Mouse (Mus musculus) lung, adult 18-20 months (tissue): ENCODE measurements around the gene Tubgcp2.

Source experiments
- DNase-seq, 2 experiments: peaks; one replicate each; pipeline ENCODE4 v3.0.0; 2022; ENCODE audit warnings: mixed read lengths in 2 of 2

Tubgcp2 gene

GRCm38 (mm10) chr7:139979011-139979719 lies 57.3 kb downstream of the Tubgcp2 start:
- peak in 1 of 2 experiments; percentile 34 for DNase-seq

DNA sequence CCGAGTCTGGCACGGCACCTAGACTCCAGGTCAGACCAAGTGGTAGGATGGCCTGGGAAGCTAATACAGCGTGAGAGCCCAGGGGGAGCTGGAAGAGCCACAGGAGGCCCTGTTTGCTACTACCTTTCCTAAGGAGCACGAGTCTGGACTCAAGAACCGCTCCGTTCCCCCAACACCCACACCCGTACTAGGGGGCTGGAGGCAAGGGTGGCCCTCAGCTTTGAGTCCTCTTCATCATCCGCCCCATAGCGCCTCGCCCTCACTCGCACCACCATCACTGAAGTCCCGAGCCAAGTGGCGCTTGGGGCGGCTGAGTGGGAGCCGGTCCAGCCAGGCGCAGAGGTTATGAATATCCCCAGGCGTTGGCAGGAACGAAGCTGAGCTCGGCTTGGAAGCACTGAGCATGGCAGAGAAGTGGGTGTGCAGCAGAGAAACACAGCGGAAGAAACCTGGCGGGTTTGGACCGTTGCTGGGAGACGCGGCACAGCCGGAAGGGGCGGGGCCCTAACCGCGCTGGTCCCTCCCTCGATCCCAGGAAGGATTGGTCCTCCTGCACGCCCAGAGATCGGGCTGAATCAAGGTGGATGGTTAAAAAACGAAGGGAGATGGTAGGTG lies 58.1 kb downstream of the Tubgcp2 start, which contains the start of gene 6430531B16Rik:
Gene 6430531B16Rik, minus strand, starts transcription at position 478 of the 615 bp plus-strand sequence.
- peak; percentile 84 for DNase-seq

DNA sequence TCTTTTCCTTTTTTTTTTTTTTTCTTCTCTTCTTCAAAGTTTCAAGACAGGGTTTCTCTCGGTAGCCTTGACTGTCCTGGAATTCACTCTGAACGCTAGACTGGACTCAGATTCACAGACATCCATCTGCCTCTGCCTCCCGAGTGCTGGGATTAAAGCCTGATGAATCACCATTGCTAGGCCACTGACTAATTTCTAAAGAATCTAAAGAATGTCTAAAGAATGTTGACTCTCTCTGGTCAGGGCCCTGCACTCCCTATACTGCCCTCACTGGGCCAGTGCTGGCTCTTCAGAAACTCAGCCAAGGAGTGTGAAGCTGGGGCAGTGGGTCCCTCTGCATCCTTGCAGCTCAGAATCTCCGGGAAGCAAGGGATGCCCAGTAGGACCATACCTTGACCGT lies 61.0 kb downstream of the Tubgcp2 start:
- no peak for DNase-seq

GRCm38 (mm10) chr7:139974307-139974706 lies 62.2 kb downstream of the Tubgcp2 start:
- DNase-seq = peak in 1 of 2 experiments; percentile 24

GRCm38 (mm10) chr7:139972923-139973331 lies 63.5 kb downstream of the Tubgcp2 start:
- DNase-seq = no peak

DNA sequence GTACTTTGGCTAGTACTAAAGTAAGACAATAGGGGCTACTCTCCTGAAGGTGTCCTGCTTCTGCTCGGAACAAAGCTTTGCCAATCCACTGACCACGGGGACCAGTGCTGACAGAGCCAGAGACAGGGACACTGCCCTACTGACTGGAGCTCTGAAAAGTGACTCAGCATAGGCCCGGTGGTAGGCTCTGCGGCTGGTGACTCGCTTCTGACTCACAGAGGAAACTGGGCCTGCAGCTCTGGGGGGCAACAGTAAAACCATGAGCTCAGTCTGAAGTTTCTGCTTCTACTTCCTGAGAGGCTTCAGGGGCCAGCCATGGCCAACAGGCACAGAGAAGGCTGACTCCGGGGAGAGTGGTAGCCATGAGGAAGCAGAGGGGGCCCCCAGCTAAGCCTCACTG lies 65.0 kb downstream of the Tubgcp2 start:
- DNase-seq = no peak

DNA sequence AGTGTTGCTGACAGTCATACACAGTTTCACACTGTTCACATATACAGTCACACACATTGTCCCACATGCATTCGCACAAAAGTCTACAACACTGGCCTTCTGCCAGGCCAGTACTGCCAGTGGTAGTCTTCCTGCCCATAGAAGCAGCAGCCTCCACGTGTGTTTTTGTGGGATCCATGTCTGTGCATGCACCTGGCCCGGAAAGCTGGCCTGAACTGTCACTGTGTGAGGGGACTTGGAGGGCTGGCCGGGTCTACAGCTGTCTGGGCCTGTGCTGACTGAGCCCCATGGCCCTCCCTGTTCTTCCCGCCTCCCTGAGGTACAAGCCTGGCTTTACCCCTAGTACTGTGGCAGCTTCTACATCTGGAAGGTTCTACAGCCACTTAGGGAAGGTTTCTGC lies 65.5 kb downstream of the Tubgcp2 start:
- DNase-seq = no peak

DNA sequence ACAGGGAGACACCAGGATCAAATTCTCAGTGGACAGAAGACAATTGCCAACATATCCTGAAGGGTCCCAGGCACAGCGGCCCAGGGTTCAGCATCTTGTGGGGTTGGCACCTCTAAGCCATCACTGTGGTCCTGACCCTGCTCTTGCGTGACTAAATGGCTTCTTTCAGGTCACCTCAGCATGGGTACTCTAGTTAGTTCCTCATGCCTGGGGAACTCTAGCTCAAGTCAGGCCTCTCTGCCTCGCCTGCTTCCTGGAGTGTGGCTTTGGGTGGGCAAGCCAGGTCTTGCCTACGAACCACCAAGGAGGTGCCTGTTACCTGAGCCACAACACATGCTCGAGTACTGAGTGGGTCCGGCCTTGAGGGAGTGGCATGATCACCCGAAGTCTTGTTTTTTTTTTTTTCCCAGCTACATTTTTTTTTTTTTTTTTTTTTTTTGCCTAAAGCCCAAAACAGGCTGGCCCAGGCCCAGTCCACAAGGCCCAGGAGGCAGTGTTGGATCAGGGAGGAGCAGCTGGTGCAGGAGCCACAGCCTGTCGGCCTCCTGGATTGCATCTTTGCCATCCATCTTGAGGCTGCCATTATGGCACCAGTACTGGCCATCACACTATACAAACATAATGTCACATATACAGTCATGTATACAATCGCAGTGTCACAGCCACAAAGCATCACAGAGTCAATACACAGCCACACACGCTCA lies 66.1 kb downstream of the Tubgcp2 start:
- DNase-seq = peak in 1 of 2 experiments; percentile 44

DNA sequence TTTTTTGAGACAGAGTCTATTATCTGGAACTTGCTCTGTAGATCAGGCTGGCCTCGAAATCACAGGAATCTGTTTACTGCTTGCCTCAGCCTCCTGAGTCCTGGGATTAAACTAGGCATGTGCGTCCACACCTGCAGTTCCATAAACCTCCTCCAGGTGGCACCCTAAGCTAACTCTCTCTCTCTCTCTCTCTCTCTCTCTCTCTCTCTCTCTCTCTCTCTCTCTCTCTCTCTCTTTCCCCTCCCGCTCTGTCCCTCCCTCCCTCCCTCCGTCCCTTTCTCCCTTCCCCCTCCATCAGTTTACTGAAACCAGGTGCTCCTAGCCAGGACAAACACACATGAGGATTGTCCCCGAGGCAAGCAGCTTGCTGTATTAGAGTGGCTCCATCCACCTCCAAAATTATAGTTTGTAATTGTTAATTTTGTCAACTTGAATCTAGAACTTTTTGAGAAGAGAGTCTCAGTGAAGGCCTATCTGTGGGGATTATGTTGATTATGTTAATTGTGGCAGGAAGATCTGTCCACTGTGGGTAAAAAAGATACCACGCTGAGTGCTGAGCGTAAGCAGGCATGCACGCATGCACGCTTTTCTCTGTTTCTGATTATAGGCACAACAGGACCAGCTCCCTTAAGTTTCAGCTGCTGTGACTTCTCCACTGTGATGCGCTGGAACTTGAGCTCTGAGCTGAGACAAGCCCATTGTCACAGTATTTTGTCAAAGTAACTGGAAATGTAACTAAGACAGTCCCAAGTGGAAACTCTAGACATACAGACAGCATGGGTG lies 66.9 kb downstream of the Tubgcp2 start:
- peak; percentile 73 for DNase-seq

- no peak for DNase-seq
Measured at GRCm38 (mm10) chr7:139968428-139968827, 68.0 kb downstream of the Tubgcp2 start.

GRCm38 (mm10) chr7:139967175-139967574 lies 69.3 kb downstream of the Tubgcp2 start:
- no peak for DNase-seq

- DNase-seq = no peak
Measured at GRCm38 (mm10) chr7:139963814-139964213, 72.7 kb downstream of the Tubgcp2 start.

DNA sequence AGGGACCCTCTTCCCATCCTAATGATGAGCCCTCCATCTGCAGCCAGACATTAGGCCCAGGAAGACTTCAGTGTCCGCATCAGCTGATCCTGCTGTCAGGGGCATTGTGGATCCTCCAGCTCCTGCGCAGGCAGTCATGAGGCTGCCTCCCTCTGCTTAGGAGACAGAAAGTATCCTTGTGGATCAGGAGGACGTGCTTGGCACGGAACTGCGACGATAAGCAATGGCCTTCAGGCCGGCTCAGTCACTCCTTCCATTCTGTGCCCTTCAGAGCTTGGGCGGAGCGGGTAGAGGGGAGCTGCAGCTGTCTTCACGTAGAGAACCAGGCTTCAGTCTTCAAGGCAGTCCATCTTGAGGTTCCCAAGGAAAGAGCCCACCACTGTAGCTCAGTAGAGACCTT lies 75.3 kb downstream of the Tubgcp2 start:
- no peak for DNase-seq

DNA sequence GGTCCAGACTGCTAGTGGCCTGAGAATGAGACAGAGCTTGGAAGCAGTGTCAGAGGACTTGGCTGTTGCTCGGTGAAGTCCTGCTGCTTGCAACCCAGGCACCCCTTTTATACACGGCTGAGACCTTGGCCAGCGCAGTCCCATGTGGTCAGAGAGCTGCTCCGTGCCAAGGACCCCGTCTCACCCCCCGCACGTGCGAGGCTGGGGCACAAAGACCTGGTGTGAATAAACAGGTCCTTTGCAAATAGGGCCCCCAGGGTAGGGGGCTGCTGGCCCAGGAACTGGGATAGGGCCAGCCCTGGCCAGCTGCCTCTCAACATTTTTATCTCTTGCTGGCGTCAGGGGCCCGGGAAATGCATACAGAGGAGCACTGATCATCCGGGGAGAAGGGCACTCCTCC lies 78.5 kb downstream of the Tubgcp2 start:
- no peak for DNase-seq

DNA sequence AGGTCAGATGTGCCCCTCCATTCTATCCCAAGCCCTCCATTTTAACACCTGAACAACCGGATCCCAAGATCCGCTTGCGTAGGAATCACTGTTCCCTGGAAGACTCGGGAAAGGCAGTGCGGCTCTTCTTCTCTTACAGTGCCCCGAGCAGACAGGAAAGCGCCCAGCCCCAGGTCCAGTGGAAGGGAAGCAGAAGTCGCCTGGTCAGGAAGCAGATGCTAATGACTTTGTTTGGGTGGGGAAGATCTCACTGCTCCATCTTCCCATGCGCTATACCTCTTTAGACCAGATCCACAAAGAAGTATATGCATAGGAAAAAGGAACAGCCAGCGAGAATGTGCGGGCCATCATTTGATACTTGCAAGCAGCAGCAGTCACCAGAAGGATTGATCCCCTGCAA lies 79.0 kb downstream of the Tubgcp2 start:
- DNase-seq = no peak

- no peak for DNase-seq
Measured at GRCm38 (mm10) chr7:139956658-139957057, 79.8 kb downstream of the Tubgcp2 start.

DNA sequence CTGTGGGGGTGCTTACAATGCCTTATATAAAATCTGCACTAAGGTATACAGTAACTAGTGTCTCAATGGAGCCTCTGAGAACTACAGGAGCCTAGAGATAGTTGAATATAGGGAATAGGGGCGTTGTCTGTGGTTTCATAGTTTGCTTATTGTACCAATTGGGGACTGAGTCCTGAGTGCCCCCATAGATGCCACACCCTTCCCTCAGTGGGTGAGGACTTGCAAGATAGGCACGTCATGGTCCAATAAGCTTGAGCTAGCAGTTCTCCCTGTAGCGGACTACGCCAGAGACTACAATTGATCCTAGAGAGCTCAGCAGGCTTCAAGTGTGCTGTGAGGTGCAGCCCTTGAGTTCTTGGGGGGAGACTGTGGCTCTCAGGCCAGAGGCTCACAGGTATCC lies 81.0 kb downstream of the Tubgcp2 start:
- no peak for DNase-seq

DNA sequence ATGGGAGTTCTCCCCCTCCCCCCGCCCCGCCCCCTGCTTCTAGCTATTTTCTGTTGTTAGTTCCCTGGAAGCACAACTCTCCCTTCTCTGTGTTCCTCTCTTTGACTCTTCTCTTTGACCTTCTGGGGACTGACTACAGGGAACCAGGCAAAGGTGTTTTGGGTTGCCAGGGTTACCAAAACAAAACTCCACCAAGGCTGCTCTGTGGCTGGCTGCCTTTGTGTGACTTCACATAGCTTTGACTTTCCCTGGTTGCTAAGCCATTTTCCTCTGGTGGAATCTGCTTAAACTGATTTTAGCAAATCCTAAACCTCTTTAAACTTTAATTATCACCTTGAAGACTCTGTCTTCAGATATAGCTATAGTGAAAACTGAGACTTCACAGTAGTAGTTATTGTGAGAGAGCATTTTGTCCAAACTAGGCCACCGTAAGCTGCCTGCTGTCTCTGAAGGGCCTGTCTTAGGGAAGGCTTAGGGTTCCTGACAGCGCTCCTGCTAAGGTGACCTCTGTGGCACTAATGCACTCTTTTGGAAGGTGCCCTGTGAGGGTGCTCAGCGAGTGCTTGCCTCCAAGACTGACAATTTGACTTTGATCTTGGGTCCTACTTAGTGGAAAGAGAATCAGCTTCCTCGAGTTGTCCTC lies 84.4 kb downstream of the Tubgcp2 start:
- DNase-seq = no peak

DNA sequence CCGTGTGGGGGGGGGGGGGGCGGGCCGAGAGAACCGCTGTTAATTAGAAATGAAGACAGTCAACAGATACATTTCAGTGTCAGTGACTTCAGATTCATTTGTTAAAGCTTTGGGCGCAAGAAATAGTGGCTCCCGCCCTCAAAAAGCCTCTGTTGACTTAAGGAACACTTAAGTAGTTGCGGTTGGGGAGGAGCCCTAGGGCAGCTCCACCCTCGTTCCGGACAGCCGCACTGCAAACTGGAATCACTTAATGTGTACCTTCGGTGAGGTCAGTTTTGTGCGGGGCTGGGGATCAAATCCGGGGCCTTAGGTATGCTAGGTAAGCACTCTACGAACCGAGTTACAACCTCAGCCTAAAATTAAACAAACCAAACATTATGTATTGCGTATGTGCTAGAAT lies 85.4 kb downstream of the Tubgcp2 start:
- DNase-seq = peak; percentile 67 to 76

- peak; percentile 55 to 61 for DNase-seq
Measured at GRCm38 (mm10) chr7:139950283-139950971, 86.0 kb downstream of the Tubgcp2 start.

GRCm38 (mm10) chr7:139949893-139950282 lies 86.6 kb downstream of the Tubgcp2 start:
- DNase-seq = peak; percentile 45 to 57

- no peak for DNase-seq
Measured at GRCm38 (mm10) chr7:139946032-139946431, 90.4 kb downstream of the Tubgcp2 start.
